Mouse (Mus musculus): ENCODE results near the gene Smtnl1.
A peak's percentile ranks its signal among the peaks of the same experiment; 100 is the strongest.

Smtnl1 gene

GRCm38 (mm10) chr2:84822552-84822951 is at the start of gene Smtnl1:
Smtnl1 (minus strand) TSS chr2:84822652.
- no peak for DNase-seq (ENCODE audit: low spot score)

DNA sequence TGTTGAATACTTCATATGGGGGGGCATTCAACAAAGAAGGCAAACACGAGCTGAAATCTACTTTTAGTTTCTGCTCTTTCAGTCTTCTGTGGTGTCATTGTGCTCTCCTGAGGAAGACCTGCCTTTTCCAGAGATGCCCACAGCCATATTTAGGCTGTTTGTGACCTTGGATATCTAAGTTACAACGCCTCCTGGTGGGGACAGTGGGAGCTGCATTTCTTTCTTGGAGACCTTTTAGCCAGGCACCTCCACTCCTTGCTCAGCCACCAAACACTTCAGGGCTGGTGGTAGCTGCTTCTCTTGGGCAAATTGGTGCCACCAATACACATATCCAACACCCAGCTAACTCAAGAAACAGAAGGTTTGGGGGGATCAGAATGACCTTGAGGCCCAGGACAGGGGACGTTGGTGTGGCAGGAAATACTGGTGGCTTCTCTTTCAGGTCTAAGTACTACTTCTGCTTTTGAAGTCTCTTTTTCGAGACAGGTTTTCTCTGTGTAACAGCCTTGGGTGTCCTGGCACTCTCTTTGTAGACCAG is 48.2 kb upstream of the Smtnl1 start:
- no peak for DNase-seq (ENCODE audit: low spot score)

DNA sequence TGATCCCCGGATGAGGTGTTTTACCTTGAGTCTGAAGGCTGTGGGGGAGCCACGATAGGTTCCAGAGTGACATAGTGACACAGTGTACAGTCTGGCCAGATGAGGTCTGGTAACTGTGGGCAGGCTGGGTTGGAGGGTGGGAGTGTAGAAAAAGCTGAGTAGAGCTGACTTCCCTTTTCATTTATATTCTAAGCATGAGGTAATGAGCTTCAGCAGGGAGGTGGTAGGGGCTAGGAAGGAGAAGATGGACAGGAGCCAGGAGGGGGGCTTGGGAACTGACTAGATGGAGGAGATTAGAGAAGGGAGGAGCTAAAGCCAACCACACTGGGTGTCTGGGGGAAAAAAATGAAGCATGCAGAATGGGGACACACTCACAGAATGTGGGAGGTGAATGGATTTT is 46.5 kb upstream of the Smtnl1 start:
- DNase-seq (ENCODE audit: low spot score): no peak

GRCm38 (mm10) chr2:84868521-84868943 is 46.1 kb upstream of the Smtnl1 start:
- DNase-seq (ENCODE audit: low spot score): peak; percentile 47

DNA sequence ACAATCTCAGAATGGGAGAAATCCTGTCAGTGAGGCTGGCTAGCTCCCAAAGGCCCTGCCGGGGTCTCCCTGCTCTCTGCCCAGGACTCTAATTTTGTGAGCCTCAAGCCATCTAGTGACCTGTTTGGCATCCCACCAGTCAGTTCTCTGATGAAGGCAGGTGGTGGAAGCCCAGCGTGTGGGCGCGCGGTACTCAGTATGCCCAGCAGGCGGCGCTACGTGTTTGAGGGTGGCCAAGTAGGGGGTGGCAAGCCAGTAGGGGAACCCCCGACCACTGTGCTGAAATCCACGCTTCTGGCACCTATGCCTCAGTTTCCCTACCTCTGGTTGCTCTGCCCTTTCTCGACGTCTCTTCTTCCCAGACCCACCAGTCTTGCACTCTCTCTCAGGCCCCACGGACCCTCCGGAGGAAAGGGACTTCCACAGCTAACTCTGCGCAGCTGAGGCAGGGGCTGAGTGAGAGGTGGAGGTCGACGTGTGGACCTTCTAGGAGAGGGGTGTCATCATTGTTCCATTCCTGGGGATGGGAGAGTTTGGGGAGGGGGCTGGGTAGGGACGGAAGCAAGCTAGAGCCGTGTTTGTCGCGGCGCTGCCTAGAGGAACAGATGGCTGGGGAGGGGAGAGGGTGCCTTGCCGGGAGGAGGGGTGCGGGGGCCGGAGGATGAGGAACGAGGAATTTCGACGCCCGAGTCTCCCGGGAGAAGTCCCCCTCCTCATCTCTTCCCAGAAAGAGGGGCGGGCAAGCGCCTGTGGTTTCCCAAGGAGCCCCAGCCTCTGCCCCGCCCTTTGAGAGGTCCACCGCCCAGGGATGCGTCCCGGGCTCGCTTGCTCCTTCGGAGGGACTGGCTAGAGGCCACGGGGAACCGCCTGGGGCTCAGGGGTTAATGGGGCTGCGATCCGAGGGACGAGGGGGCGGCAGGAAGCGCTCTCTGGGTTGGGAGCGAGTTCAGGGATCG is 43.4 kb upstream of the Smtnl1 start:
- DNase-seq (ENCODE audit: low spot score): peak; percentile 51

- DNase-seq (ENCODE audit: low spot score): no peak
Measured at GRCm38 (mm10) chr2:84862231-84862630, 39.8 kb upstream of the Smtnl1 start.

- no peak for DNase-seq (ENCODE audit: low spot score)
Measured at GRCm38 (mm10) chr2:84861430-84861829, 39.0 kb upstream of the Smtnl1 start.

GRCm38 (mm10) chr2:84859991-84860780 is 37.7 kb upstream of the Smtnl1 start:
- DNase-seq (ENCODE audit: low spot score): no peak

DNA sequence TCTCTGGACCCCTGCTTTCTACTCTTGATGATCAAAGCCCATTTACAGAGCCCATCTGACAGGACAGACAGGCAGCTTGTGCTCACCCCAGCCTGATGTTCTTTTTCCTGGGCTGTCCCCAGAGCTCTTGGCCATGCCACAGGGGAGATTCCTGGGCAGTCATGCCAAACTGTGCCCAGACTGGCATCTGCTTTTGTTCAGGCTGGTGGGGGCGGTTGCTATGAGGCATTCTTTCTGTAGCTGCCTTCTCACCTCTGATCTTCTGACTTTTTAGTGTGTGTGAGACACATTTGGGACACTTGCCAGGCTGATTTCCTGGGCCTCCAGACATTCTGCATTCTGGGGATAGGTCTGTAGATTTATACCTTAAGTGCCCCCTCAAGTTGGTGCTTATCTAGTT is 36.1 kb upstream of the Smtnl1 start:
- no peak for DNase-seq (ENCODE audit: low spot score)

DNA sequence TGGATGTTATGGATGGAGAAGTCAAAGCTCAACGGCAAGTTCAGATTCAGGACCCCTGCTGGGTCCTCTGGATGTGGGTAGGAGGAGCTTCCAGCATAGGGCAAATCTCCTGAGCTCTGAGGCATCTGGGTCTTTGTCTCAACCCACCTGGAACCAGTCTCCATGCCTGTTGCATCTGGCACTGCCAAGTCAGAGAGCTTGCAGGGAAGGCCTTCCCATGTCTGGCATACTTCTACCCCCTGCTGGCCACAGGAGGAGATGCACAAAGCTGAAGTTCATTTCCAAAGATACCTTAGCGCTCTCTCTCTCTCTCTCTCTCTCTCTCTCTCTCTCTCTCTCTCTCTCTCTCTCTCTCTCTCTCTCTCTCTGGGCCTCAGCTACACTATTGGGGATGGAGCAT is 33.3 kb upstream of the Smtnl1 start:
- peak; percentile 36 for DNase-seq (ENCODE audit: low spot score)

- DNase-seq (ENCODE audit: low spot score): peak; percentile 26
Measured at GRCm38 (mm10) chr2:84851130-84852040, 28.9 kb upstream of the Smtnl1 start.

DNA sequence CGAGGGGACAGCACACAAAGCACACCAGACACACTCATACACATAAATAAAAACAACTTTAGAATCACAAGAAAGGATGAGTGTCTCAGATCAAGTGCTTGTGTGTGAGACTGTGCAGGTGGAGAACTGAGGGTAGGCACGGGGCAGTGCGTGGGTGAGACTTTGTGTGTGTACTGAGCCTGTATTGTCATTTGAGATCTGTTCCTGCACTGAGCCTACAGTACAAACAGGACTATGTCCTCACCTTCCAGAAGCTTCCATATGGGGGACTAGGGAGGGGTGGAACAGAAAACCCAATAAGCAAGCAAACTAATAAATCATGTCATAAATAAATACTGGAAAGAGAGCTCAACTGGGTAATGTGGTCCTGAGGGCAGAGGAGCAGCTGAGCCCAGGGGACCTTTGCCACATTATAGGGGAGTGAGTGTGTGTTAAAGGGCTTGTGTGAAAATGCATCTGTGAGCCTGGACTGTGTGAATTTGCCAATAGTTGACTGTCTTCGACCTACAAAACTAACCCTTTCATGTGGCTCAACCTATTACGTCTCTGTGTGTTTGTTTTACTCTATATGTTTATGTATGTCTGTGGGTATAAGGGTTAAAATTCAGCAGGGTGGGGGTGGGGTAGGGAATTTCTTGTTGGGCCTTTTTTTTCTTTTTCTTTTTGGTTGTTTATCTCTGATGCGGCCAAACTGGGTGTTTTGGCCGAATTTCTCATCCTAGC is 28.1 kb upstream of the Smtnl1 start:
- DNase-seq (ENCODE audit: low spot score): no peak

- DNase-seq (ENCODE audit: low spot score): no peak
Measured at GRCm38 (mm10) chr2:84845226-84845625, 22.8 kb upstream of the Smtnl1 start.

- no peak for DNase-seq (ENCODE audit: low spot score)
Measured at GRCm38 (mm10) chr2:84843654-84844053, 21.2 kb upstream of the Smtnl1 start.

DNA sequence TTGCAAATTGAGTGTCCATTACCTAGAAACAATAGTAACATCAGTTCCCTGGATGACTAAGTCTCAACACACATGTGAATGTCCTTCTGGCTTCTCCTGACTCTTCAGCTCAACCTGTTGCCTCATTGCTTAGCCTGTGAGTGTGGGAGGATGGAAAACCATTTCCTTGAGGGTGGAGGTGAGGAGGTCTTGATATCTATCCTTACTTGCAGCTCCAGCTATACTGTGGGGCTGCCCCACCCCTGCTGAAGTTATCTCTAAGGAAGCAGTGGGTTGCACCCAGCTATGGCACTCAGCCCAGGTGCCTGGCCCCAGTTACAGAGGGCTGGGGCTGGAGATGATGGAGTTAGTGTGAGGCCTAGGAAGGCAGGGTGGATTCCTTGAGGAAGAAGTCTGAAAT is 19.5 kb upstream of the Smtnl1 start:
- no peak for DNase-seq (ENCODE audit: low spot score)

DNA sequence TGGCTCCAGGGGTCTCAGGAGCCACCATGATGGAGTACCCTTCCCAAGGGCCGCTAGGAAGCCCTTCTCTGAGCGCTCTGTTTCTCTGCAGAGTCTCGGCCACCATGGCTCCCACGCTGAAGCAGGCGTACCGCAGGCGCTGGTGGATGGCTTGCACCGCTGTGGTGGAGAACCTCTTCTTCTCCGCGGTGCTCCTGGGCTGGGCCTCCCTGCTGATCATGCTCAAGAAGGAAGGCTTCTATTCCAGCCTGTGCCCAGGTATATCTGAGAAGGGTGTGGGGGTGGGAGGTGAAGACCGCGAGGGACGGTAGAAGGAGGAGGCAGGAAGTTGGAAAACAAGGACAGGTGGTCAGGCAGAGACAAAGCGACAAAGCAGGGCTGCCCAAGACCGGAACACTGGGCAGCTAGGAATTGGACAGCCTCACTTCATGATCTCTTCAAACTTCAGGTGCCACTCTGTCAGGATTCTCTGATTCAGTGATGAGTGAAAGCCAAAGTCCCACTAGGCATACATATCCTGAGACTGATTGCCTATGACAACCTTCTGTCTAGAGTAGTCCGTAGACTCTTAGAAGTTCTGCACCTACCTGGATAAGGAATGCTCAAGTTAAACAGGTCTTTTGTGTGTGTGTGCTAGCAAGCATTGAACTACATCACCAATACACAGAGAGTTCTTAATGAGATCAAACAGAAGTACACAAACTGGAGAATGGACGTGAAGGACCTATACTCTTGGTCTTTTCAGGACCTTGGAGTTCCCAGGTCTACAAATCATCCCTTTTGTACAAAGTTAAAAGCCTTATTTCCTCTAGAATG is 18.5 kb upstream of the Smtnl1 start:
- DNase-seq (ENCODE audit: low spot score): no peak

GRCm38 (mm10) chr2:84840016-84840747 is 17.7 kb upstream of the Smtnl1 start:
- DNase-seq (ENCODE audit: low spot score): peak; percentile 50

DNA sequence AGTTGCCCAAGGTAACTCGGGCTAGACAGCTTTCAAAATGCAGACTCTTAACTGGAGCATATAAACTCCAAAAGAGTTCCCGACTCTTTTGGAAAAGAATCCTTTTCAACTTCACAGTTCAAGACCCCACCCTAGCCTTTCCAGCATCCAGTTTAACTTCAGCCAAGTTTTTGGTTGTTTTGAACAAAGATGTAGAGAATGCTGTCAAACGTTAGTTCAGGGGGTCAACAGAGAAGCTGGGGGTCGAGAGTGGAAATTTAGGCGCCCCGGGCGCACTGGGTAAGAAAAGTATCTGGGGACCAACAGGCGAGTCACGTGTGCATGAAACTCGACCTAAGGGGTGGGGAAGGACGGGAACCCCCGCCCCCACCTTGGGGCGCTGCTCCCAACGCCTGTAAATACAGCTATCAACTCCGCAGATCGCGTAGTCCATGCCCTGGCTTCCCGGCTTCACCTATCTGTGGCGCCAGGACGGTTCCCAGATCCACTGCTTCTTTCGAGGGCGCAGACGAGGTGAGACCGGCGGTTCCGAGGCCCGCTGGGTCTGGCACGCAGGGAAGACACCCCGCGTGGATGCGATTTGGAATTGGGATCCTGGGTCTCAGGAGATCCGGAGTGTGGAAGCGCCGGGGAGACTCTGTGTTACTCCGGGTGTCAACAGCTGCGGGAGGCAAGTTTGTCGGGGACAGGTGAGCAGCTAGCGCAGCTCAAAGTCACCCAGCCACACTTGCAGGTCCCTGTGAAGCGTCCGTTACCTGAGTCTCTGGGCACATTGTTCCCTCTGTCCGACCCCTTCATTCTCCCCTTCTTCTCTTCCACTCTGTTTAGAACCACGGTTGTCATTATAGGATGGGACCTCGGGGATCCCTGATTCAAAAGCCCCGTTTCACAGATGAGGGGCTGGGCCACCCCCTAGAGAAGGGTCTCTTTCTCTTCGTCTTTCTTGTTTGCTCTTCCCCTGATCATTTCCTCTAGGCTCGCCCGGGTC is 16.8 kb upstream of the Smtnl1 start:
- peak; percentile 24 for DNase-seq (ENCODE audit: low spot score)
